Mouse (Mus musculus) forebrain, embryonic 16.5 days (tissue): ENCODE results near the gene Anxa6. TPM values are rescaled to one million over a fixed set of nuclear protein-coding genes. Genes with fewer than 3 reads are reported as not detected.

Source experiments
- ATAC-seq: fragments of 200-750 bp; cut with Nextera tagmentation; 2 replicates; pipeline ENCODE4 v1.8.0; 2017; ENCODE audit warnings: mild to moderate bottlenecking, moderate library complexity
- H3K27ac ChIP-seq: fragments of 300-500 bp; sonication (generic); 2 replicates; pipeline ENCODE4 v1.5.1; 2014; ENCODE audit warnings: low read length, control low read depth
- H3K27me3 ChIP-seq: fragments of 300-500 bp; sonication (generic); replicated peaks from 2 replicates; pipeline ENCODE4 v1.6.1; 2014; ENCODE audit warnings: low read length; ENCODE audit not compliant: control insufficient read depth, insufficient read depth
- H3K36me3 ChIP-seq: fragments of 300-500 bp; sonication (generic); 2 replicates; pipeline ENCODE4 v1.6.1; 2014; ENCODE audit not compliant: control insufficient read depth, insufficient read depth
- H3K4me1 ChIP-seq: fragments of 300-500 bp; sonication (generic); replicated peaks from 2 replicates; pipeline ENCODE4 v1.6.1; 2014; ENCODE audit warnings: low read length; ENCODE audit not compliant: control insufficient read depth, insufficient read depth
- H3K4me2 ChIP-seq: fragments of 300-500 bp; sonication (generic); 2 replicates; pipeline ENCODE4 v1.6.1; 2014; ENCODE audit warnings: mild to moderate bottlenecking, low read length, control low read depth
- H3K4me3 ChIP-seq: fragments of 300-500 bp; sonication (generic); replicated peaks from 2 replicates; pipeline ENCODE4 v1.5.1; 2014; ENCODE audit warnings: mild to moderate bottlenecking, low read length, control low read depth
- H3K9ac ChIP-seq: fragments of 300-500 bp; sonication (generic); replicated peaks from 2 replicates; pipeline ENCODE4 v1.6.1; 2014; ENCODE audit warnings: low read depth, low read length, control low read depth
- H3K9me3 ChIP-seq: fragments of 300-500 bp; sonication (generic); 2 replicates; pipeline ENCODE4 v1.6.1; 2016; ENCODE audit warnings: low read length; ENCODE audit not compliant: control insufficient read depth
- WGBS: fragments of 180-500 bp; shearing (Covaris S2); extraction: QIAGEN DNeasy Blood & Tissue Kit; methylation state at CpG from one replicate; pipeline ENCODE4 v1.1.7; 2014; 5-methylcytosine and 5-hydroxymethylcytosine counted together
- polyA plus RNA-seq: library from polyadenylated mRNA; unstranded; fragments of >200 nt; fragmentation: Nextera tagmentation; extraction: Ambion mirVana; gene quantifications from 2 replicates; pipeline ENCODE4 v1.2.1, GENCODE M21; 2015

The Anxa6 gene
- polyA plus RNA-seq, 1 experiment from 2014 or later, result 40.9 TPM

DNA sequence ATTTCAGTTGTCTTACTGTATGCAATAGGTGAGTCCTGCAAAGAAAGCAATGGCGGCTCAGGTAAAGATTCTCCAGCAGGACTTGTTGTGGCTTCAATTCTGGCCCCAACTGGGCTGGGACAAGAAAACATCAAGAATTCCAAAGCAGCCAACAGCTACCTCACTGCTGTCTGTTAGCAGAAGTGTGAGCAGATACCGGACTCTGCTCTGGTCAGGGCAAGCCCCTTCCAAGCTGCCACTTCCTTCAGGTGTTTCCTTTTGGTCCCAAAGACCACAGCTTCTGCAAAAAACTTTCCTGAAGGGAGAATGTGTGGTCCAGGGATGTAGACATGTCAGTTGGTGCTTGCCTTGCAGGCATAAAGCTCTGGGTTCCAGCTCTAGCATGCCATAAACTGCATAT lies 57.5 kb downstream of the Anxa6 start:
- no peaks in the 10 kb centered on the region; the same call in 1 of the 2 replicates for H3K36me3 ChIP-seq
- no peak overlapping the region for H3K27ac ChIP-seq
- WGBS, result 94% methylated on average over 2 of the region's 2 CpGs

DNA sequence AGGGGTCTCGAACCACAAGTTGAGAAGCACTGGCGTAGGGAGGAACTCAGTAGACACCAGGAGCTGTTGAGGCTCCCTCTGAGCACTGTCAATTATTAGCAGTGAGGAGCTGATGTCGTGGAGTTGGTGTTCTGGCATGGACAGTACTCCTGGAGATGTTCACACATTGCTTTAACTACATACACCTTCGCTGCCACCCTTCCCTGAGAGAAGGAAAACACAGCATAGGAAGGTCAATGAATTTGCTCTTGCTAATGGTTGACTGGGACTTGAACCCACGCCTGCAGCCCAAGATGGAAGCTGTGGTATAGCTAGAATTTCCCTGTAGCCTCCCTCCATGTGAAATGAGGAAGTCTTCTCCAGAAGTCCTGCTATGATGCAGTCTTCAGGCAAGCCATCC lies 57.9 kb downstream of the Anxa6 start:
- Histone ChIP-seq H3K4me3 (no peak overlapping the region), H3K27me3 (no peaks in the 10 kb centered on the region), H3K9me3 (no peaks in the 10 kb centered on the region), H3K9ac (no peak overlapping the region), H3K27ac (no peak overlapping the region), H3K4me2 (no peak overlapping the region), H3K4me1 (peaks cover 8% of the 10 kb centered on the region), H3K36me3 (no peaks in the 10 kb centered on the region; the same call in 1 of the 2 replicates)
- 84% methylated on average over 5 of the region's 5 CpGs for WGBS
- no peak for ATAC-seq

More for the DNA sequence above, 57.5 kb downstream of the Anxa6 start:
- no peak overlapping the region for H3K4me2 ChIP-seq
- H3K27me3 ChIP-seq, result no peaks in the 10 kb centered on the region
- H3K9me3 ChIP-seq, result no peaks in the 10 kb centered on the region
- H3K4me1 ChIP-seq, result peaks cover 8% of the 10 kb centered on the region
- H3K4me3 ChIP-seq, result no peak overlapping the region
- no peak overlapping the region for H3K9ac ChIP-seq
- ATAC-seq, result no peak

DNA sequence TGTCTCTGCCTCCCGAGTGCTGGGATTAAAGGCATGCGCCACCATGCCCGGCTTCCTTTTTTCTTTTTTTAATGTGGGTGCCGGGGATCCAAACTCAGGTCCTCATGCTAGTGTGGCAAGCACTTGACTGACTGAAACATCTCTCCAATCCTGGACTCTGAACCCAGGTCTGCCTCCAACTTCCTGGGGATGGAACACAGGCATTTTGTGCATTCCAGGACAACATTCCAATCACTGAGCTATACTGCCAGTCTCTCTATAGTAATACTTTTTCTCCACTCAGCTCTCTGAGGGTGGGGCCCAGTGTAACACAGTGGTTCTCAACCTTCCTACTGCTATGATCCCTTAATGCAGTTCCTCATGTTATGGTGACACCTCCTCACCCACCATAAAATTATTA lies 58.6 kb downstream of the Anxa6 start:
- 91% methylated on average over 4 of the region's 4 CpGs for WGBS
- no peaks in the 10 kb centered on the region; the same call in 1 of the 2 replicates for H3K36me3 ChIP-seq
- H3K9ac ChIP-seq, result no peak overlapping the region
- no peak overlapping the region for H3K4me3 ChIP-seq
- no peaks in the 10 kb centered on the region for H3K27me3 ChIP-seq
- peaks cover 8% of the 10 kb centered on the region for H3K4me1 ChIP-seq
- H3K27ac ChIP-seq, result no peak overlapping the region
- ATAC-seq, result no peak
- H3K9me3 ChIP-seq, result no peaks in the 10 kb centered on the region
- H3K4me2 ChIP-seq, result no peak overlapping the region

DNA sequence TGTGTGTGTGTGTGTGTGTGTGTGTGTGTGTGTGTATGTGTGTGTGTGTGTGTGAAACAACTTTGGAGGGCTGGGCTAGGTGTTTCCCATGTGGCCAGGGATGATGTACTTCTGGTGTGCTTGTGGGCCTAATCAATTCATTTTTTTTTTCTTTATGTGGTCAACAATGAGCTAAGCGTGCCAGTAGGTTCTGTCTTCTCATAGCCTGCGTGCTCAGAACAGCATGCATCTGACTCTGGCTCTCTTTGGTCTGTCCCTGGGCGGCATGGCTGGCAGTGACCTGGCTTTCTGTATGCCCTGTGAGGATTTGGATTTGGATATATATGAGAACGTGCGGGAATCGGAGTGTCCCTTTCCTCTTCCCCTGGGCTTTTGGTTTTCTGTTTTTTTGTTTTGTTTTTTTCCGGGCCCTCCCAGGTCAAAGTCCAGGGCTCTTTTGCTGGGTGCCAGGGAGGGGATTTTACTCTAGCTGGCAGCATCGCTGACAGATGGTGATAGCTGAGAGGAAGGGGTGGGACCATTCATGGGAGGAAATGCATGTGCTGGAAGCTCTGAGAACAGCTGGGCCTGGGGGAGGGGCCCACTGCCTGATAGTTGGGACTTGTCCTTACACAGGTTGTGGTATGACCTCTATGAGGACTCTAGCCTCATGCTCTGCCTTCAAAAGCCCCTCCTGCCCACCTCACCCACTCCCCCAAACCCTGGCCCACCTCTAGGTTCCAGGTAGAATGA lies 59.6 kb downstream of the Anxa6 start:
- H3K9ac ChIP-seq, result no peak overlapping the region
- WGBS, result 62% methylated on average over 8 of the region's 8 CpGs
- no peaks in the 10 kb centered on the region for H3K36me3 ChIP-seq
- no peak overlapping the region for H3K4me2 ChIP-seq
- peak; percentile 64; the same call in 1 of the 2 replicates for ATAC-seq
- H3K27me3 ChIP-seq, result no peaks in the 10 kb centered on the region
- H3K9me3 ChIP-seq, result no peaks in the 10 kb centered on the region
- no peak overlapping the region for H3K4me3 ChIP-seq
- H3K27ac ChIP-seq, result no peak overlapping the region; the same call in 1 of the 2 replicates
- peaks cover 8% of the 10 kb centered on the region for H3K4me1 ChIP-seq

DNA sequence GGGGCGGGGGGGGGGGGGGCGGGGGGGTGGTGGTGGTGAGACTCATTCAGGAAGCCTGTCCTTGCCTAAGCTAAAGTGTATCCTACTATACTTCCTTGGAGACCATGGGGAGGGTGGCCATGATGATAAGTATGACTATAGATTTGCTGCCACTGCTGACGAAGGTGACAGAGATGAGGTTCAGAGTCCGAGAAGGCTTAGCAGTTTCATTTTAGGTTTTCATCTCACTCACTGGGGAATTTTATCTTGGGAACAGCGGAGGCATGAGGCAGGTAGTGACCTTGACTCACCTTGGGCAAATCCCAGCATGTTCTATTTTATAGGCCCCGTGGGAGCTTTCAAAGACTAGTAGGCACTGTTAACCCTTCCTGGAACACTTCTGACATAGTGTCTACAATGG lies 60.5 kb downstream of the Anxa6 start:
- no peak overlapping the region for H3K4me2 ChIP-seq
- no peak overlapping the region for H3K4me3 ChIP-seq
- H3K4me1 ChIP-seq, result peaks cover 8% of the 10 kb centered on the region
- H3K36me3 ChIP-seq, result no peaks in the 10 kb centered on the region
- 71% methylated on average over 5 of the region's 6 CpGs for WGBS
- H3K9me3 ChIP-seq, result no peaks in the 10 kb centered on the region
- no peak overlapping the region for H3K27ac ChIP-seq
- no peak overlapping the region for H3K9ac ChIP-seq
- ATAC-seq, result no peak
- H3K27me3 ChIP-seq, result no peaks in the 10 kb centered on the region

DNA sequence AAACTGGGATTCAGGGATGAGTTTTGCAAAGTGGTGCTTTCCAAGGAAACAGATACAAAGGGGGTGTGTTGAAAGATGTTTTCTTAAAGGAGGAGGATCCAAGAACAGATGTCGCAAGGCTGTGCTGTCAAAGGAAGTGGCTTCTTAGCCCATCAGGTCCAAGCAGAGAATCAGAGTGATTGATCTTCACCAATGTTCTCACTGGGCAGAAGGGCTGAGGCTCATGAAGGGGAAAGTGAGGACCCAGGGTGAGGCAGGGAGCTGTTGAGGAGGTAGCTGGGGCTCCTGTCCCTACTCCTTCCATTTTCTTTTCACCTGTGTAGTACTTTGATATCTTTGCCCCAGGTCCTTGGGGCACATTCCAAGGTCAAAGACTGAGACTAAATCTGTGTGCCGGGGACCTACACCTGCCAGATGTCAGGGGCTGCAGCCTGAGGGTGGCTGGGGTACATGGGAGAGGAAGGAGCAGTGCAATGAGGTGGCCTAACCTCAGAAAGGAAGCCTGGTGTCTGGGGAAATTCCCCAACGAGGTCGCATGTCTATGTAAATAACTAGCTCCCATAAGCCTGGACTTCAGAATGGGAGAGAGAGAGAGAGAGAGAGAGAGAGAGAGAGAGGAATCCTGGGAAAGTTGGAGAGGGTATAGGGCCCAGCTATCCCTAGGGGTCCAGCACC lies 61.1 kb downstream of the Anxa6 start:
- Histone ChIP-seq H3K9ac (no peak overlapping the region), H3K27me3 (no peaks in the 10 kb centered on the region), H3K4me1 (peaks cover 8% of the 10 kb centered on the region), H3K27ac (no peak overlapping the region), H3K9me3 (no peaks in the 10 kb centered on the region), H3K36me3 (no peaks in the 10 kb centered on the region), H3K4me3 (no peak overlapping the region), H3K4me2 (no peak overlapping the region)
- ATAC-seq, result no peak
- WGBS, result 62% methylated on average over 4 of the region's 4 CpGs

DNA sequence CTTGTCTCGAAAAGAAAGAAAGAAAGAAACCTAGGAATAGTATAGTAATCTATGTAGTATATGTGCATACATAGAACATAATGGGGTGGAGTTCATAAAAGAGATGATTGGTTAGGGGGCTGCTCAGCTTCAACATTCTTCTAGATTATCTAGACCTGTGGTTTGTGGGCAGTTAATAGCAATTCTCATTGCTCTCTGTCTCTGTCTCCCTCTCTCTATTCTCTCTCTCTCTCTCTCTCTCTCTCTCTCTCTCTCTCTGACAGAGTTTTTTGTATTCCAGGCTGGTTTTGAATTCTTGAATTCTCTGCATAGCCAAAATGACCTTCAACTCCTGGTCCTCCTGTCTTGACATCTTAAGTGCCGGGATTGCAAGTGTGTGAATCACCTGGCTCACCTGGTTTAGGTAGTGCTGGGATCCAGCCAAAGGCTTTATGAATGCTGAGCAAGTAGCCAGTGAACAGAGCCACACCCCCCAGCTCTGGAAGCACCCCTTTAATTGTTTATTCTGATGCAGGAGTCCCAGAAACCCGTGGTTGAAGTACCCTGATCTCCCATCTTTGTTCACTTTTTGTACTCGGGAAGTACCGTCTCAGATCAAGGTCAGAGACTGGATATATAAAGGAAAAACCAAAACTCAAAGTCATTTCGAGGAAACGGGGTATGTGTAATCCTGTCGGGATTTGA lies 61.7 kb downstream of the Anxa6 start:
- H3K27me3 ChIP-seq, result no peaks in the 10 kb centered on the region
- no peak overlapping the region for H3K27ac ChIP-seq
- no peak overlapping the region for H3K9ac ChIP-seq
- no peak overlapping the region for H3K4me2 ChIP-seq
- no peak for ATAC-seq
- peaks cover 8% of the 10 kb centered on the region for H3K4me1 ChIP-seq
- WGBS, result 77% methylated on average over 8 of the region's 8 CpGs
- no peaks in the 10 kb centered on the region for H3K9me3 ChIP-seq
- H3K4me3 ChIP-seq, result no peak overlapping the region
- H3K36me3 ChIP-seq, result no peaks in the 10 kb centered on the region

DNA sequence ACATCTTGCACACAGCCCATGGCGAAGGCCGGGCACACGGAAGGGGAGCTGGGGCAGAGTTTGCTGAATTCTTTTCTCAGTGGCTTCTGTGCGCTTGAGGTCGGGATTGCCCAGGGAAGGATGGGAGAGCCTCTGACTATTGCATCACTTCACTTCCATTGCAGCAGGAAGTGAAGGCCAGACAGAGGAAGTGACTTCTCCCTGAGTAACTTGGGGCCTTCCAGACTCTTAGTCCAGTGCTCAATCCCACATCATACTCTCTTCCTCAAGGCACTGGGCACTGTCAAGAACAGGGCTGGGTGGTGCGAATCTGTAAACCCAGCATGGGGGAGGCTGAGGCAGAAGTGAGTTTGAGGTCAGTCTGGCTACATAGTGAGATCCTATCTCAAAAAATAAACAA lies 68.0 kb downstream of the Anxa6 start:
- H3K4me1 ChIP-seq, result no peaks in the 10 kb centered on the region
- no peak overlapping the region for H3K4me2 ChIP-seq
- no peak overlapping the region for H3K9ac ChIP-seq
- no peaks in the 10 kb centered on the region for H3K9me3 ChIP-seq
- no peak overlapping the region for H3K27ac ChIP-seq
- no peak overlapping the region for H3K4me3 ChIP-seq
- ATAC-seq, result no peak
- WGBS, result 88% methylated on average over 6 of the region's 6 CpGs
- H3K27me3 ChIP-seq, result no peaks in the 10 kb centered on the region
- no peaks in the 10 kb centered on the region for H3K36me3 ChIP-seq

DNA sequence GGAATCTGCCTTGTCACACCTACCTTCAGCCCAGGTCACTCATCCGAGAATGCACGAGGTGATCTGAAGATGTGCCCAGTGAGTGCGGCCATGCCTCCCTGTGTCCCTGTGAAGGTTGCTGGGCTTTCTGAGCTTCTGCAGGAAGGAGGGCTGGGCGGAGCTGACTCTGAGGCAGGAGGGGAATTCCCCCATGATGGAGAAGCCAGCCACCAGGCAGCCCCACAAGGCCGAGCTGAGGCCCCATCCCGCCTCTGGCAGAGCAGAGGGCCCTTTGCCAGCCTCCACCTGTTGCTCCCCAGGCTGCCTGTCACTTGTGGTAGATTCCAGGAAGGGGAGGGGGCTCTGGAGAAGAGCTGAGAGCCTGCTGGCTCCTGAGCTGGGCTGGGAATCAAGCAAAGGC lies 70.4 kb downstream of the Anxa6 start, which contains the start of gene Tnip1:
Tnip1 (minus strand) TSS at position 108 of the 400 bp plus-strand sequence.
- Histone ChIP-seq H3K9me3 (no peaks in the 10 kb centered on the region), H3K27me3 (no peaks in the 10 kb centered on the region), H3K36me3 (no peaks in the 10 kb centered on the region), H3K4me2 (no peak within 1 kb of the TSS), H3K4me3 (no peak within 1 kb of the TSS), H3K4me1 (no peaks in the 10 kb centered on the region), H3K9ac (no peak within 1 kb of the TSS), H3K27ac (no peak within 1 kb of the TSS)
- ATAC-seq, result no peak
- 39% methylated on average over 6 of the region's 6 CpGs for WGBS
